In genomic region chr11:65443466-65444024, GRCm38 (mm10) we compare ENCODE assay signal across 18 mouse cellular contexts.
A peak's percentile ranks its signal among the peaks of the same experiment; 100 is the strongest.
DNase-seq lines count a peak whose midpoint lies in the region; ATAC-seq lines count a peak whose summit lies in the region.
"Had no signal": no experiment of that assay in that cellular context is flagged by ENCODE, and none has a peak within 500 bp of the region (broad histone marks: within the 10 kb centered on the region; RNA-seq: fewer than 3 reads in every experiment).

No protein-coding gene starts in this region.

- no peaks in the 10 kb centered on the region for H3K27me3 ChIP-seq in intestine, embryonic 16.5 days (replicated peaks; ENCODE audit: control insufficient read depth, insufficient read depth, low read length)
- no peaks in the 10 kb centered on the region for H3K27me3 ChIP-seq in midbrain, embryonic 16.5 days (ENCODE audit: control insufficient read depth, insufficient read depth, low read depth, low read length)
- H3K27me3 ChIP-seq: hindbrain, embryonic 15.5 days; limb, embryonic 15.5 days had no signal

- no peak overlapping the region for H3K4me3 ChIP-seq in intestine, embryonic 16.5 days (ENCODE audit: low read length)
- no peak overlapping the region for H3K4me3 ChIP-seq in midbrain, embryonic 16.5 days (ENCODE audit: low read depth, low read length)
- H3K4me3 ChIP-seq: hindbrain, embryonic 15.5 days; limb, embryonic 15.5 days had no signal

- WGBS in intestine, embryonic 16.5 days = 70% methylated on average over 11 of the region's 11 CpGs
- WGBS in midbrain, embryonic 16.5 days = 90% methylated on average over 11 of the region's 11 CpGs

- no peaks in the 10 kb centered on the region for H3K4me1 ChIP-seq in intestine, embryonic 16.5 days (ENCODE audit: control insufficient read depth, insufficient read depth, low read length)
- no peaks in the 10 kb centered on the region for H3K4me1 ChIP-seq in midbrain, embryonic 16.5 days (ENCODE audit: control insufficient read depth, insufficient read depth, low read length)
- H3K4me1 ChIP-seq: hindbrain, embryonic 15.5 days; limb, embryonic 15.5 days had no signal

- peak; percentile 42; the same call in 1 of the 2 replicates for ATAC-seq in intestine, embryonic 16.5 days
- ATAC-seq in midbrain, embryonic 16.5 days = no peak
- ATAC-seq: forebrain, embryonic 14.5 days had no signal

- intact Hi-C loops in heart, postnatal 10 days (cut with DNase I) = no loop called here
- intact Hi-C loops in heart, postnatal 36 days (cut with DNase I) = no loop called here
- intact Hi-C loops in left cerebral cortex, postnatal 14 days (cut with DNase I) = no loop called here
- intact Hi-C loops in left cerebral cortex, postnatal 4 days (cut with DNase I) = no loop called here

- H3K36me3 ChIP-seq in intestine, embryonic 16.5 days (ENCODE audit: control insufficient read depth, insufficient read depth, low read length) = no peaks in the 10 kb centered on the region
- no peaks in the 10 kb centered on the region for H3K36me3 ChIP-seq in midbrain, embryonic 16.5 days (ENCODE audit: control insufficient read depth, insufficient read depth, low read length)
- H3K36me3 ChIP-seq: hindbrain, embryonic 15.5 days; limb, embryonic 15.5 days had no signal

- no peak overlapping the region for H3K27ac ChIP-seq in intestine, embryonic 16.5 days (ENCODE audit: low read length)
- no peak overlapping the region for H3K27ac ChIP-seq in midbrain, embryonic 16.5 days (ENCODE audit: low read length)
- H3K27ac ChIP-seq: hindbrain, embryonic 15.5 days; limb, embryonic 15.5 days had no signal

- DNase-seq in heart, postnatal 10 days = peak; percentile 5 to 10
- DNase-seq in heart, postnatal 36 days = no peak
- DNase-seq in left cerebral cortex, postnatal 14 days (ENCODE audit: low spot score in 2 of 2) = peak; percentile 13 to 65
- no peak for DNase-seq in left cerebral cortex, postnatal 4 days
- DNase-seq in Muller cell, postnatal 12 days (ENCODE audit: inconsistent ontology term) = peak; percentile 21
- DNase-seq in cerebellum, adult 9-10 months = no peak
- DNase-seq: cerebellum, postnatal 14 days; embryo, embryonic 11 days; gastrocnemius, postnatal 14 days; kidney, adult 18-20 months; kidney, postnatal 10 days; retina, postnatal 1 day; thymus, postnatal 25 days had no signal

- H3K4me2 ChIP-seq in intestine, embryonic 16.5 days (ENCODE audit: low read depth, low read length) = no peak overlapping the region
- H3K4me2 ChIP-seq in midbrain, embryonic 16.5 days (ENCODE audit: low read length) = no peak overlapping the region
- H3K4me2 ChIP-seq: hindbrain, embryonic 15.5 days; limb, embryonic 15.5 days had no signal

- H3K9me3 ChIP-seq in intestine, embryonic 16.5 days (ENCODE audit: control insufficient read depth, low read length) = no peaks in the 10 kb centered on the region
- no peaks in the 10 kb centered on the region for H3K9me3 ChIP-seq in midbrain, embryonic 16.5 days (replicated peaks; ENCODE audit: control insufficient read depth, low read length, poor library complexity, severe bottlenecking)
- H3K9me3 ChIP-seq: hindbrain, embryonic 15.5 days; limb, embryonic 15.5 days had no signal

- no peak overlapping the region for H3K9ac ChIP-seq in intestine, embryonic 16.5 days (ENCODE audit: low read depth, low read length)
- no peak overlapping the region for H3K9ac ChIP-seq in midbrain, embryonic 16.5 days (ENCODE audit: low read depth, low read length)
- H3K9ac ChIP-seq: hindbrain, embryonic 15.5 days; limb, embryonic 15.5 days had no signal

Comparison
In these comparisons a context has a peak if more than half of its experiments do, and no peak if none do; other contexts are left out.
1. DNase-seq: peak in heart, postnatal 10 days (2 of 2), left cerebral cortex, postnatal 14 days (2 of 2) and Muller cell, postnatal 12 days (single experiment); none in heart, postnatal 36 days (0 of 2), left cerebral cortex, postnatal 4 days (single experiment) and cerebellum, adult 9-10 months (single experiment).